Mouse (Mus musculus) MEL (cell line): ENCODE measurements at regions not wholly inside any gene's neighbourhood (a gene's known extent, or its start where the extent isn't known, plus 50 kb on each side); places are given as distances from the start of the nearest gene placed in this dataset.

Source experiments
- DNase-seq: peaks from one replicate; pipeline ENCODE4 v3.0.0; 2011; ENCODE audit warnings: low read depth, low spot score
- H3K27ac ChIP-seq: 2 replicates; pipeline ENCODE4 v1.5.1; 2012; ENCODE audit warnings: low read depth, mild to moderate bottlenecking, control low read depth, low read length, moderate library complexity; ENCODE audit not compliant: control insufficient read depth
- H3K27me3 ChIP-seq, 2 experiments: fragments of 150-350 bp in 1 of 2; sonication (generic) in 1 of 2; 2 replicates each; pipeline ENCODE4 v1.6.1; 2012; ENCODE audit warnings: low read length in 2 of 2, mild to moderate bottlenecking in 2 of 2, improper control_type of control experiment in 1 of 2, moderate library complexity in 1 of 2; ENCODE audit not compliant: insufficient read depth in 2 of 2, control insufficient read depth in 1 of 2
- H3K36me3 ChIP-seq, 2 experiments: 2 replicates each; pipeline ENCODE4 v1.6.1; 2012 to 2014; ENCODE audit warnings: low read length in 2 of 2, improper control_type of control experiment in 1 of 2, inconsistent platforms in 1 of 2, mild to moderate bottlenecking in 1 of 2; ENCODE audit not compliant: insufficient read depth in 2 of 2, control insufficient read depth in 1 of 2
- H3K4me1 ChIP-seq, 2 experiments: fragments of 150-350 bp in 1 of 2; sonication (generic) in 1 of 2; 2 replicates each; pipeline ENCODE4 v1.6.1; 2012; ENCODE audit warnings: low read length in 2 of 2, improper control_type of control experiment in 1 of 2, mild to moderate bottlenecking in 1 of 2; ENCODE audit not compliant: insufficient read depth in 2 of 2, control insufficient read depth in 1 of 2
- H3K4me3 ChIP-seq, 2 experiments: fragments of 150-350 bp in 1 of 2; sonication (generic) in 1 of 2; 2 replicates each; pipeline ENCODE4 v1.5.1; 2012; ENCODE audit warnings: low read depth in 2 of 2, low read length in 2 of 2, mild to moderate bottlenecking in 2 of 2, moderate library complexity in 2 of 2, control low read depth in 1 of 2, improper control_type of control experiment in 1 of 2; ENCODE audit not compliant: control insufficient read depth in 1 of 2, insufficient read depth in 1 of 2
- H3K79me2 ChIP-seq: 2 replicates; pipeline ENCODE4 v1.6.1; 2012; ENCODE audit warnings: mild to moderate bottlenecking, low read length, moderate library complexity; ENCODE audit not compliant: control insufficient read depth, poor library complexity, insufficient read depth
- H3K9ac ChIP-seq: 2 replicates; pipeline ENCODE4 v1.6.1; 2012; ENCODE audit warnings: low read depth, mild to moderate bottlenecking, control low read depth, low read length, moderate library complexity; ENCODE audit not compliant: control insufficient read depth, poor library complexity, severe bottlenecking
- H3K9me3 ChIP-seq: fragments of 150-350 bp; sonication (generic); replicated peaks from 2 replicates; pipeline ENCODE4 v1.6.1; 2012; ENCODE audit warnings: mild to moderate bottlenecking, low read length, improper control_type of control experiment, moderate library complexity; ENCODE audit not compliant: insufficient read depth
- BHLHE40 ChIP-seq: IDR thresholded peaks from 2 replicates; pipeline ENCODE4 v1.6.1; 2012; ENCODE audit warnings: low read depth, mild to moderate bottlenecking, inconsistent platforms, low read length, improper control_type of control experiment, borderline replicate concordance
- CHD2 ChIP-seq: IDR thresholded peaks from 2 replicates; pipeline ENCODE4 v1.6.1; 2011; ENCODE audit warnings: low read length, improper control_type of control experiment
- CTCF ChIP-seq, 3 experiments: IDR thresholded peaks in 2 of 3; conservative IDR thresholded peaks in 1 of 3; 2 replicates each; pipeline ENCODE4 v1.5.1; 2011 to 2012; ENCODE audit warnings: low read length in 3 of 3, low read depth in 2 of 3, mild to moderate bottlenecking in 2 of 3, improper control_type of control experiment in 1 of 3, inconsistent platforms in 1 of 3, mixed read lengths in 1 of 3, moderate library complexity in 1 of 3; ENCODE audit not compliant: control insufficient read depth in 1 of 3, insufficient read depth in 1 of 3, poor library complexity in 1 of 3, severe bottlenecking in 1 of 3
- E2F4 ChIP-seq: IDR thresholded peaks from 2 replicates; pipeline ENCODE4 v1.6.1; 2011; ENCODE audit warnings: low read depth, low read length, improper control_type of control experiment, borderline replicate concordance
- GABPA ChIP-seq: IDR thresholded peaks from 2 replicates; pipeline ENCODE4 v1.6.1; 2012; ENCODE audit warnings: low read depth, mild to moderate bottlenecking, inconsistent platforms, low read length, improper control_type of control experiment, moderate library complexity
- GATA1 ChIP-seq: IDR thresholded peaks from 2 replicates; pipeline ENCODE4 v1.6.1; 2011; ENCODE audit warnings: low read depth, low read length, improper control_type of control experiment
- HCFC1 ChIP-seq: IDR thresholded peaks from 2 replicates; pipeline ENCODE4 v1.6.1; 2012; ENCODE audit warnings: low read depth, mild to moderate bottlenecking, inconsistent platforms, low read length, improper control_type of control experiment, moderate library complexity
- JUND ChIP-seq: IDR thresholded peaks from 2 replicates; pipeline ENCODE4 v1.6.1; 2011; ENCODE audit warnings: low read depth, mild to moderate bottlenecking, improper control_type of control experiment, low read length
- MAZ ChIP-seq: IDR thresholded peaks from 2 replicates; pipeline ENCODE4 v1.6.1; 2012; ENCODE audit warnings: low read depth, mild to moderate bottlenecking, inconsistent platforms, low read length, improper control_type of control experiment
- MEF2A ChIP-seq: IDR thresholded peaks from 2 replicates; pipeline ENCODE4 v1.6.1; 2014; ENCODE audit warnings: low read depth, mild to moderate bottlenecking, inconsistent platforms, low read length, improper control_type of control experiment; ENCODE audit not compliant: poor library complexity, insufficient replicate concordance, severe bottlenecking; ENCODE audit errors: extremely low read depth
- MXI1 ChIP-seq: IDR thresholded peaks from 2 replicates; pipeline ENCODE4 v1.6.1; 2011; ENCODE audit warnings: mild to moderate bottlenecking, low read depth, low read length, improper control_type of control experiment
- MYC ChIP-seq: IDR thresholded peaks from 2 replicates; pipeline ENCODE4 v1.6.1; 2011; ENCODE audit warnings: low read depth, mild to moderate bottlenecking, low read length, improper control_type of control experiment, moderate library complexity
- NRF1 ChIP-seq: IDR thresholded peaks from 2 replicates; pipeline ENCODE4 v1.6.1; 2014; ENCODE audit warnings: low read depth, mild to moderate bottlenecking, inconsistent platforms, low read length, improper control_type of control experiment, moderate library complexity; ENCODE audit not compliant: poor library complexity, insufficient read depth, severe bottlenecking
- POLR2A ChIP-seq, 2 experiments: IDR thresholded peaks; 2 replicates each; pipeline ENCODE4 v1.6.1; 2011 to 2012; ENCODE audit warnings: low read length in 2 of 2, mild to moderate bottlenecking in 2 of 2, control low read depth in 1 of 2, improper control_type of control experiment in 1 of 2, low read depth in 1 of 2, moderate library complexity in 1 of 2; ENCODE audit not compliant: control insufficient read depth in 1 of 2, insufficient read depth in 1 of 2, poor library complexity in 1 of 2
- POLR2AphosphoS2 ChIP-seq: IDR thresholded peaks from 2 replicates; pipeline ENCODE4 v1.6.1; 2011; ENCODE audit warnings: low read length, improper control_type of control experiment
- POLR2AphosphoS5 ChIP-seq: IDR thresholded peaks from 2 replicates; pipeline ENCODE4 v1.6.1; 2012; ENCODE audit warnings: low read depth, borderline replicate concordance, mild to moderate bottlenecking, inconsistent platforms, low read length, moderate library complexity, mixed read lengths
- RAD21 ChIP-seq: IDR thresholded peaks from 2 replicates; pipeline ENCODE4 v1.6.1; 2011; ENCODE audit warnings: mild to moderate bottlenecking, low read depth, low read length, improper control_type of control experiment
- SIN3A ChIP-seq: IDR thresholded peaks from 2 replicates; pipeline ENCODE4 v1.6.1; 2012; ENCODE audit warnings: low read length, improper control_type of control experiment, inconsistent platforms
- TAL1 ChIP-seq: IDR thresholded peaks from 2 replicates; pipeline ENCODE4 v1.6.1; 2012; ENCODE audit warnings: mild to moderate bottlenecking, inconsistent platforms, low read length, moderate library complexity, mixed read lengths
- TBP ChIP-seq: IDR thresholded peaks from 2 replicates; pipeline ENCODE4 v1.8.0; 2011; ENCODE audit warnings: low read depth, low read length, improper control_type of control experiment
- TCF12 ChIP-seq: IDR thresholded peaks from 2 replicates; pipeline ENCODE4 v1.6.1; 2014; ENCODE audit warnings: low read depth, mild to moderate bottlenecking, inconsistent platforms, low read length, improper control_type of control experiment, moderate library complexity
- UBTF ChIP-seq: IDR thresholded peaks from 2 replicates; pipeline ENCODE4 v1.6.1; 2012; ENCODE audit warnings: low read depth, mild to moderate bottlenecking, inconsistent platforms, low read length, improper control_type of control experiment, moderate library complexity, borderline replicate concordance; ENCODE audit not compliant: insufficient read depth
- ZKSCAN1 ChIP-seq: IDR thresholded peaks from 2 replicates; pipeline ENCODE4 v1.6.1; 2012; ENCODE audit warnings: low read depth, mild to moderate bottlenecking, inconsistent platforms, low read length, improper control_type of control experiment, moderate library complexity

- Histone ChIP-seq H3K4me1 (no peaks in the 10 kb centered on the region), H3K79me2 (no peaks in the 10 kb centered on the region), H3K9ac (no peak overlapping the region), H3K4me3 (no peak overlapping the region), H3K27me3 (no peaks in the 10 kb centered on the region), H3K27ac (no peak overlapping the region), H3K9me3 (no peaks in the 10 kb centered on the region), H3K36me3 (no peaks in the 10 kb centered on the region)
- TF ChIP-seq SIN3A: no peak
- no peak for TF ChIP-seq MYC
- TF ChIP-seq JUND: no peak
- TF ChIP-seq HCFC1: no peak
- TF ChIP-seq MXI1: no peak
- no peak for TF ChIP-seq CTCF (IDR thresholded peaks at IDR 0.05 in 2 of 3, conservative IDR thresholded peaks at IDR 0.05 in 1 of 3; ENCODE audit: control insufficient read depth in 1 of 3, insufficient read depth in 1 of 3, low read depth in 2 of 3, low read length in 3 of 3, poor library complexity in 1 of 3, severe bottlenecking in 1 of 3)
- no peak for TF ChIP-seq E2F4
- no peak for TF ChIP-seq ZKSCAN1
- no peak for TF ChIP-seq POLR2A (IDR thresholded peaks at IDR 0.05; ENCODE audit: control insufficient read depth in 1 of 2, insufficient read depth in 1 of 2, low read depth in 1 of 2, low read length in 2 of 2, poor library complexity in 1 of 2)
- no peak for TF ChIP-seq NRF1
- no peak for TF ChIP-seq UBTF
- no peak for TF ChIP-seq MAZ
- TF ChIP-seq TCF12: no peak
- TF ChIP-seq MEF2A: no peak
- no peak for DNase-seq
These were observed 209.6 kb upstream of the Serp2 start for GRCm38 (mm10) chr14:76766186-76766713.

- Histone ChIP-seq H3K79me2 (no peaks in the 10 kb centered on the region), H3K4me3 (no peak overlapping the region), H3K9me3 (no peaks in the 10 kb centered on the region), H3K27me3 (no peaks in the 10 kb centered on the region), H3K9ac (no peak overlapping the region), H3K36me3 (no peaks in the 10 kb centered on the region), H3K27ac (no peak overlapping the region), H3K4me1 (no peaks in the 10 kb centered on the region)
- no peak for DNase-seq
- TF ChIP-seq CHD2: no peak
- no peak for TF ChIP-seq MXI1
- no peak for TF ChIP-seq BHLHE40
- TF ChIP-seq GATA1: no peak
- no peak for TF ChIP-seq E2F4
- no peak for TF ChIP-seq GABPA
- no peak for TF ChIP-seq RAD21
- no peak for TF ChIP-seq POLR2AphosphoS5
- TF ChIP-seq POLR2AphosphoS2: no peak
- no peak for TF ChIP-seq NRF1
- no peak for TF ChIP-seq TAL1
- TF ChIP-seq TBP: no peak
- no peak for TF ChIP-seq HCFC1
These were observed 208.4 kb upstream of the Serp2 start for GRCm38 (mm10) chr14:76765094-76765504.
